Mouse (Mus musculus): ENCODE measurements at regions not wholly inside any gene's neighbourhood (a gene's known extent, or its start where the extent isn't known, plus 50 kb on each side); places are given as distances from the start of the nearest gene placed in this dataset.
"Not testable (repeated sequence)": the region's sequence is repeated elsewhere in the genome, so short reads cannot be mapped to it uniquely, and the experiment has no call there.

DNA sequence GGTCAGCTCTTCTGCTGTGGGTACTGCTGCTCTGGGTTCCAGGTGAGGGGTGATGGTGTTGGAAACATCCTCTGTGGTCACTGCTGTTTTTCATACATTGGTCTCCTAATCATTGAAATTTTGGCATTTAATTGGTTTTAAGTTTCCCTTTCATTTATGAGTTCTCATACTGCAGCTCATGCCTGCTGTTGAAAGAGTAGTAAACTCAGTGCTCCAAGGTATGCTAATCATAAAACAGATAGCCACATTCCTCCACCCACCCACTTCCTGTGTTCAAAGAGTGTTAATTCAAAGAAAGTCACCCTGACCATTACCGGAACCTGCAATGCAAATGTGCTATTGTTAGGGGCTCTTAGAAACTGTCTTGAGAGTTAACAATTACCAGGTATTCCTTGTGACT lies 688.9 kb downstream of the Rpia start:
- DNase-seq (ENCODE audit: low spot score); H3K4me1 ChIP-seq (ENCODE audit: control insufficient read depth, insufficient read depth, low read length); H3K4me3 ChIP-seq (ENCODE audit: low read depth, low read length); H3K36me3 ChIP-seq (ENCODE audit: control insufficient read depth, insufficient read depth, low read length); H3K27me3 ChIP-seq (replicated peaks; ENCODE audit: control insufficient read depth, insufficient read depth, low read length); H3K9ac ChIP-seq (ENCODE audit: low read length); H3K27ac ChIP-seq (ENCODE audit: low read depth, low read length); ATAC-seq; H3K4me2 ChIP-seq (ENCODE audit: low read length); H3K9me3 ChIP-seq (replicated peaks; ENCODE audit: control insufficient read depth, low read length): not testable (repeated sequence)
- 75% methylated on average over 1 of the region's 1 CpGs for WGBS

DNA sequence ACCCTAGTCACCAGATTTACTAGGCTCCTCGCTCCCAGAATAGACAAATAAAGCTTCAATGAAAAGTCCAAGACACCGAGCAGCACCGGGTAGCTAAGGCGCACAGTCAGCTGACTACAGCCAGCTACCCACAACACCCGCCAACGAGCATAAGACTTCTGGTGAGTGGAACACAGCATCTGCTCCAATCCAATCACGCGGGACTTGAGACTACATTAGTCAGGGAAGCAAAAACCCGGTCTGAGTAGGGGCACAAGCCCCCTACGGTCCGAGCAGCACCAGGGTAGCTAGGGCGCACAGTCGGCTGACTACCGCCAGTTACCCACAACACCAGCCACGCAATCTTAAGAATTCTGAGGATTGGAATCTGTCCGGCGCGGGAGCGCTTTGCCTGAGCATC lies 704.0 kb downstream of the Rpia start:
- Histone ChIP-seq H3K27me3 (replicated peaks; ENCODE audit: control insufficient read depth, insufficient read depth, low read length) (no peaks in the 10 kb centered on the region), H3K9me3 (replicated peaks; ENCODE audit: control insufficient read depth, low read length) (no peaks in the 10 kb centered on the region), H3K4me2 (ENCODE audit: low read length) (no peak overlapping the region), H3K4me1 (ENCODE audit: control insufficient read depth, insufficient read depth, low read length) (no peaks in the 10 kb centered on the region), H3K4me3 (ENCODE audit: low read depth, low read length) (no peak overlapping the region), H3K27ac (ENCODE audit: low read depth, low read length) (no peak overlapping the region), H3K9ac (ENCODE audit: low read length) (no peak overlapping the region), H3K36me3 (ENCODE audit: control insufficient read depth, insufficient read depth, low read length) (no peaks in the 10 kb centered on the region)
- DNase-seq (ENCODE audit: low spot score) (no peak), ATAC-seq (no peak)
- 92% methylated on average over 19 of the region's 19 CpGs for WGBS

DNA sequence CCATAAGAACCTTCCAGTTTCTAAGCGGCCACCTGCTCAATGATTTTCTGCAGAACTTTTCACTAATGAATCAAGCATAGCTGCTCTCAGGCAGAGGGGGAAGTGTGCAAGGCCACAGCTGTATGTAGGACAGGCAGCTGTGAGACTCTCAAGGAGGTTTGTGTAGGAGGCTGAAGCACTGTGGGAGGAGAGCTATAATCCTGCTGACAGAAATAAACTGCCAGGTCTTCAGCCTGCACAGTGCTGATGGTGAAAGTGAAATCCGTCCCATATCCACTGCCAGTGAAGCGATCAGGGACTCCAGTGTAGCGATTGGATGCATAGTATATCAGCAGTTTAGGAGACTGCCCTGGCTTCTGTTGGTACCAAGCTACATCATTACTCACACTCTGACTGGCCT lies 718.2 kb downstream of the Rpia start:
- H3K4me3 ChIP-seq (ENCODE audit: low read depth, low read length), result no peak overlapping the region
- H3K27ac ChIP-seq (ENCODE audit: low read depth, low read length), result no peak overlapping the region
- H3K9me3 ChIP-seq (replicated peaks; ENCODE audit: control insufficient read depth, low read length), result no peaks in the 10 kb centered on the region
- no peak overlapping the region for H3K9ac ChIP-seq (ENCODE audit: low read length)
- DNase-seq (ENCODE audit: low spot score) (no peak), ATAC-seq (no peak)
- H3K4me1 ChIP-seq (ENCODE audit: control insufficient read depth, insufficient read depth, low read length), result no peaks in the 10 kb centered on the region
- no peaks in the 10 kb centered on the region for H3K36me3 ChIP-seq (ENCODE audit: control insufficient read depth, insufficient read depth, low read length)
- H3K27me3 ChIP-seq (replicated peaks; ENCODE audit: control insufficient read depth, insufficient read depth, low read length), result no peaks in the 10 kb centered on the region
- no peak overlapping the region for H3K4me2 ChIP-seq (ENCODE audit: low read length)
- WGBS, result 80% methylated on average over 4 of the region's 4 CpGs

GRCm38 (mm10) chr6:70072007-70072406 lies 720.0 kb downstream of the Rpia start:
- H3K9me3 ChIP-seq (replicated peaks; ENCODE audit: control insufficient read depth, low read length), result no peaks in the 10 kb centered on the region
- no peak overlapping the region for H3K9ac ChIP-seq (ENCODE audit: low read length)
- no peak overlapping the region for H3K4me2 ChIP-seq (ENCODE audit: low read length)
- no peaks in the 10 kb centered on the region for H3K36me3 ChIP-seq (ENCODE audit: control insufficient read depth, insufficient read depth, low read length)
- ATAC-seq, result no peak
- 88% methylated on average over 3 of the region's 3 CpGs for WGBS
- H3K27ac ChIP-seq (ENCODE audit: low read depth, low read length), result no peak overlapping the region
- no peak overlapping the region for H3K4me3 ChIP-seq (ENCODE audit: low read depth, low read length)
- H3K27me3 ChIP-seq (replicated peaks; ENCODE audit: control insufficient read depth, insufficient read depth, low read length), result no peaks in the 10 kb centered on the region
- DNase-seq (ENCODE audit: low spot score), result no peak
- no peaks in the 10 kb centered on the region for H3K4me1 ChIP-seq (ENCODE audit: control insufficient read depth, insufficient read depth, low read length)

GRCm38 (mm10) chr6:70067716-70068415 lies 724.2 kb downstream of the Rpia start:
- no peak overlapping the region for H3K4me3 ChIP-seq (ENCODE audit: low read depth, low read length)
- no peaks in the 10 kb centered on the region for H3K27me3 ChIP-seq (replicated peaks; ENCODE audit: control insufficient read depth, insufficient read depth, low read length)
- peak; percentile 37 for DNase-seq (ENCODE audit: low spot score)
- H3K4me1 ChIP-seq (ENCODE audit: control insufficient read depth, insufficient read depth, low read length), result no peaks in the 10 kb centered on the region
- no peak overlapping the region for H3K4me2 ChIP-seq (ENCODE audit: low read length)
- H3K27ac ChIP-seq (ENCODE audit: low read depth, low read length), result no peak overlapping the region
- H3K36me3 ChIP-seq (ENCODE audit: control insufficient read depth, insufficient read depth, low read length), result no peaks in the 10 kb centered on the region
- 15% methylated on average over 6 of the region's 6 CpGs for whole genome bisulfite sequencing
- no peak overlapping the region for H3K9ac ChIP-seq (ENCODE audit: low read length)
- no peak for ATAC-seq
- H3K9me3 ChIP-seq (replicated peaks; ENCODE audit: control insufficient read depth, low read length), result no peaks in the 10 kb centered on the region; the same call in 1 of the 2 replicates

- DNase-seq (ENCODE audit: low spot score), result no peak
- no peak for ATAC-seq
- no peaks in the 10 kb centered on the region for H3K27me3 ChIP-seq (replicated peaks; ENCODE audit: control insufficient read depth, insufficient read depth, low read length)
- 89% methylated on average over 1 of the region's 1 CpGs for WGBS
- H3K9ac ChIP-seq (ENCODE audit: low read length), result no peak overlapping the region
- no peaks in the 10 kb centered on the region for H3K4me1 ChIP-seq (ENCODE audit: control insufficient read depth, insufficient read depth, low read length)
- no peak overlapping the region for H3K27ac ChIP-seq (ENCODE audit: low read depth, low read length)
- H3K4me2 ChIP-seq (ENCODE audit: low read length), result no peak overlapping the region
- no peak overlapping the region for H3K4me3 ChIP-seq (ENCODE audit: low read depth, low read length)
- H3K36me3 ChIP-seq (ENCODE audit: control insufficient read depth, insufficient read depth, low read length), result no peaks in the 10 kb centered on the region
- H3K9me3 ChIP-seq (replicated peaks; ENCODE audit: control insufficient read depth, low read length), result no peaks in the 10 kb centered on the region
Observed at GRCm38 (mm10) chr6:70059028-70059427, 733.0 kb downstream of the Rpia start.

GRCm38 (mm10) chr6:70058374-70058773 lies 733.7 kb downstream of the Rpia start:
- WGBS, result 98% methylated on average over 3 of the region's 3 CpGs
- DNase-seq (ENCODE audit: low spot score), result no peak
- no peaks in the 10 kb centered on the region for H3K36me3 ChIP-seq (ENCODE audit: control insufficient read depth, insufficient read depth, low read length)
- H3K27me3 ChIP-seq (replicated peaks; ENCODE audit: control insufficient read depth, insufficient read depth, low read length), result no peaks in the 10 kb centered on the region
- H3K4me2 ChIP-seq (ENCODE audit: low read length), result no peak overlapping the region
- no peak overlapping the region for H3K9ac ChIP-seq (ENCODE audit: low read length)
- no peaks in the 10 kb centered on the region for H3K9me3 ChIP-seq (replicated peaks; ENCODE audit: control insufficient read depth, low read length)
- no peak overlapping the region for H3K27ac ChIP-seq (ENCODE audit: low read depth, low read length)
- H3K4me1 ChIP-seq (ENCODE audit: control insufficient read depth, insufficient read depth, low read length), result no peaks in the 10 kb centered on the region
- ATAC-seq, result no peak
- no peak overlapping the region for H3K4me3 ChIP-seq (ENCODE audit: low read depth, low read length)

GRCm38 (mm10) chr6:70040894-70041293 lies 751.1 kb downstream of the Rpia start:
- Histone ChIP-seq H3K27ac (ENCODE audit: low read depth, low read length) (no peak overlapping the region), H3K27me3 (replicated peaks; ENCODE audit: control insufficient read depth, insufficient read depth, low read length) (no peaks in the 10 kb centered on the region), H3K4me2 (ENCODE audit: low read length) (no peak overlapping the region), H3K36me3 (ENCODE audit: control insufficient read depth, insufficient read depth, low read length) (no peaks in the 10 kb centered on the region), H3K9ac (ENCODE audit: low read length) (no peak overlapping the region), H3K4me1 (ENCODE audit: control insufficient read depth, insufficient read depth, low read length) (no peaks in the 10 kb centered on the region), H3K9me3 (replicated peaks; ENCODE audit: control insufficient read depth, low read length) (no peaks in the 10 kb centered on the region), H3K4me3 (ENCODE audit: low read depth, low read length) (no peak overlapping the region)
- ATAC-seq (no peak), DNase-seq (ENCODE audit: low spot score) (no peak)
- 73% methylated on average over 2 of the region's 2 CpGs for WGBS

DNA sequence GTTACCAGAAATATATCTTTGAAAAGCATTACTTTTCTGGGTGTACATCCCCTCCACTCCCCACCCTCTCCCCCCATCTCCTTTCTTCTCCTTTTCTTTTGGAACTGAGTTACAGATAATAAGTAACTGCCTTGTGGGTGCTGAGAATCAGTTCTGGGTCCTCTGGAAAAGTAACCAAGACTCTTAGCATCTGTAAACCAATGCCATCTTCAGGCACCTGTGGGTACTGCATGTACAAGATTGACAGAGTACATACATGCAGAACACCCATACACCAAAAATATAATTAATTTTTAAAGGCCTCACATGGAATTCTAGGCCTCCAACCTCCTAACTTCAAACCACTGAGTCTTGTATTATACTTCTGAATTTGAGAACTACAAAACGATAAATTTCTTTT lies 758.4 kb downstream of the Rpia start:
- H3K36me3 ChIP-seq (ENCODE audit: control insufficient read depth, insufficient read depth, low read length), result no peaks in the 10 kb centered on the region
- no peaks in the 10 kb centered on the region for H3K4me1 ChIP-seq (ENCODE audit: control insufficient read depth, insufficient read depth, low read length)
- H3K9ac ChIP-seq (ENCODE audit: low read length), result no peak overlapping the region
- no peak overlapping the region for H3K27ac ChIP-seq (ENCODE audit: low read depth, low read length)
- 80% methylated on average over 1 of the region's 1 CpGs for WGBS
- ATAC-seq (no peak), DNase-seq (ENCODE audit: low spot score) (no peak)
- H3K9me3 ChIP-seq (replicated peaks; ENCODE audit: control insufficient read depth, low read length), result no peaks in the 10 kb centered on the region
- no peak overlapping the region for H3K4me3 ChIP-seq (ENCODE audit: low read depth, low read length)
- no peak overlapping the region for H3K4me2 ChIP-seq (ENCODE audit: low read length)
- H3K27me3 ChIP-seq (replicated peaks; ENCODE audit: control insufficient read depth, insufficient read depth, low read length), result no peaks in the 10 kb centered on the region

All from forebrain, embryonic 14.5 days (tissue).